Mouse (Mus musculus): Measurements from ENCODE around the gene Sytl3. TPM values are rescaled to one million over a fixed set of nuclear protein-coding genes. Genes with fewer than 3 reads are reported as not detected.

Sytl3 gene
- polyA plus RNA-seq, 1 experiment from 2014 or later: 2.5 TPM

- 47% methylated on average over 7 of the region's 7 CpGs for WGBS
- peaks cover 40% of the 10 kb centered on the region for H3K4me1 ChIP-seq (replicated peaks; ENCODE audit: insufficient read depth, low read length)
Measured at GRCm38 (mm10) chr17:6764227-6764593, 105.3 kb downstream of the Sytl3 start.

DNA sequence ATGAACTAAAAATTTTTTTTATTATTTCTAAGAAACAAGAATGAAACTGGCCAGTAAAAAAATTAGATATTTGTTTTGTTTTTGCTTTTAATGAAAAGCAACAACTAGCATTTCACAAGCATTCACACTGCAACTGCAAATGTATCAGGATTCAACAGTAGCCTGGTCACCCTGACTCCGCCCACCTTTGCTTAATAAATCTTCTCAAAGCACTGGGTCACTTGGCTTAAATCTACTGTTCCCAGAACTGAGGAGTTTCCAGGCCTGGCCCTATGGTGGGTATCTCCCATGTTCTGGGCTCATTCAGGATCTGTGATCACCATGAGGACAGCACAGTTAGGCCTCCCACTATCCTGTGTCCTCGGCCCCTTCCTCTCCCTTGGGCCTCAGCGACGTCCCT lies 105.8 kb downstream of the Sytl3 start:
- no peak for ATAC-seq (replicated peaks; ENCODE audit: low FRiP score, low read depth)
- Histone ChIP-seq H3K4me1 (replicated peaks; ENCODE audit: insufficient read depth, low read length) (peaks cover 45% of the 10 kb centered on the region), H3K4me2 (ENCODE audit: low read length) (no peak overlapping the region), H3K9ac (ENCODE audit: low read depth, low read length) (no peak overlapping the region), H3K4me3 (replicated peaks; ENCODE audit: low read depth, low read length) (no peak overlapping the region), H3K27ac (no peak overlapping the region), H3K36me3 (ENCODE audit: insufficient read depth, low read length) (no peaks in the 10 kb centered on the region), H3K9me3 (replicated peaks; ENCODE audit: low read length) (no peaks in the 10 kb centered on the region), H3K27me3 (ENCODE audit: insufficient read depth, low read length) (no peaks in the 10 kb centered on the region)
- 66% methylated on average over 4 of the region's 4 CpGs for WGBS
- DNase-seq (ENCODE audit: low spot score): peak; percentile 78
- no peak for TF ChIP-seq CTCF (IDR thresholded peaks at IDR 0.05; ENCODE audit: low read depth)

More at GRCm38 (mm10) chr17:6764227-6764593, 105.3 kb downstream of the Sytl3 start:
- Histone ChIP-seq H3K36me3 (ENCODE audit: insufficient read depth, low read length) (no peaks in the 10 kb centered on the region), H3K27ac (no peak overlapping the region), H3K4me2 (ENCODE audit: low read length) (no peak overlapping the region), H3K4me3 (replicated peaks; ENCODE audit: low read depth, low read length) (no peak overlapping the region), H3K9ac (ENCODE audit: low read depth, low read length) (no peak overlapping the region), H3K27me3 (ENCODE audit: insufficient read depth, low read length) (no peaks in the 10 kb centered on the region), H3K9me3 (replicated peaks; ENCODE audit: low read length) (no peaks in the 10 kb centered on the region)
- ATAC-seq (replicated peaks; ENCODE audit: low FRiP score, low read depth) (no peak), DNase-seq (ENCODE audit: low spot score) (no peak)
- no peak for TF ChIP-seq CTCF (IDR thresholded peaks at IDR 0.05; ENCODE audit: low read depth)

DNA sequence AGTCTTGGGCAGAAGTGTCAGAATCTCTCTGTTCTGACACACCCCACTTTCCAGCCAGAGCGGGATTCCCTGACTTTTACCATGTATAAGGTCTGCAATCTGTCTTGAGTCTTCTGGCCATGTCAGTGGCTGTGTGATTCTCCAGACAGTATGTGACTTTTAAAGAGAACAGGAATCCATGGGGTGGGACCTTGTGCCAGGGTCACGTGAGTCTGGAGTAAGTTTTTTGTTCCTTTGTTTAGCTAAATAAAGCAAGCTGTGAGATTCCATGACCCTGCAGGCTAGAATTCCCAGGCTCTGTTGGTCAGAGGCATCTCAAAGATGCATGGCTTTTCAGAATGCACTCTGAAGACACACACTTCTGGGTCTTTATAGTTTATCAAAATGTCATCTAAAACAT lies 107.0 kb downstream of the Sytl3 start:
- 55% methylated on average over 2 of the region's 2 CpGs for WGBS
- Histone ChIP-seq H3K9ac (ENCODE audit: low read depth, low read length) (no peak overlapping the region), H3K9me3 (replicated peaks; ENCODE audit: low read length) (no peaks in the 10 kb centered on the region), H3K27ac (peak overlapping the region; percentile 32; the same call in 1 of the 2 replicates), H3K4me1 (replicated peaks; ENCODE audit: insufficient read depth, low read length) (peaks cover 48% of the 10 kb centered on the region), H3K4me2 (ENCODE audit: low read length) (no peak overlapping the region), H3K27me3 (ENCODE audit: insufficient read depth, low read length) (no peaks in the 10 kb centered on the region), H3K36me3 (ENCODE audit: insufficient read depth, low read length) (no peaks in the 10 kb centered on the region), H3K4me3 (replicated peaks; ENCODE audit: low read depth, low read length) (no peak overlapping the region)
- TF ChIP-seq CTCF (IDR thresholded peaks at IDR 0.05; ENCODE audit: low read depth): no peak
- DNase-seq (ENCODE audit: low spot score) (no peak), ATAC-seq (replicated peaks; ENCODE audit: low FRiP score, low read depth) (no peak)

DNA sequence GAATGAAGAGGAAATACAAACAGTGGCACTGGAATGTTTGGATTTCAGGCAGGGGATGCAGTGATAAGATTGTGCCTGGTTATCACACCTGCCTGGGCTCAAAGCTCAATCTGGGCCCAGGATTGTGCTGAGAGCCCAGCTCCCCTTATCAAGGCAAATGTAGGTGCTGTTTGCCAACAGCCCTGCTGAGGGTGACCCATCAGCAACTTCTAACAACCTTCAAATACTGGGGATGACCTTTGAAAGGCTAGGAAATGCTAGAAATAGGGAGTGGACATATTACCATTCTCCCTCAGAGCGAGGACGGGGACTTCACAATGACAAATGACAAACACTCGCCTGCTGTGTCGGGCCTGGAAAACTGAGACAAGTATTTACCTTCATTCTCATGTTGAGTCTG lies 107.9 kb downstream of the Sytl3 start:
- H3K27me3 ChIP-seq (ENCODE audit: insufficient read depth, low read length): no peaks in the 10 kb centered on the region
- no peak for DNase-seq (ENCODE audit: low spot score)
- 67% methylated on average over 4 of the region's 4 CpGs for WGBS
- no peaks in the 10 kb centered on the region for H3K9me3 ChIP-seq (replicated peaks; ENCODE audit: low read length)
- no peak for ATAC-seq (replicated peaks; ENCODE audit: low FRiP score, low read depth)
- H3K4me2 ChIP-seq (ENCODE audit: low read length): no peak overlapping the region
- peaks cover 54% of the 10 kb centered on the region for H3K4me1 ChIP-seq (replicated peaks; ENCODE audit: insufficient read depth, low read length)
- no peak overlapping the region for H3K9ac ChIP-seq (ENCODE audit: low read depth, low read length)
- H3K27ac ChIP-seq: peak overlapping the region; percentile 32
- no peaks in the 10 kb centered on the region for H3K36me3 ChIP-seq (ENCODE audit: insufficient read depth, low read length)
- no peak overlapping the region for H3K4me3 ChIP-seq (replicated peaks; ENCODE audit: low read depth, low read length)
- TF ChIP-seq CTCF (IDR thresholded peaks at IDR 0.05; ENCODE audit: low read depth): no peak

- Histone ChIP-seq H3K4me1 (replicated peaks; ENCODE audit: insufficient read depth, low read length) (peaks cover 63% of the 10 kb centered on the region), H3K36me3 (ENCODE audit: insufficient read depth, low read length) (no peaks in the 10 kb centered on the region), H3K4me2 (ENCODE audit: low read length) (no peak overlapping the region), H3K27ac (peak overlapping the region; percentile 33), H3K4me3 (replicated peaks; ENCODE audit: low read depth, low read length) (no peak overlapping the region), H3K9ac (ENCODE audit: low read depth, low read length) (no peak overlapping the region), H3K9me3 (replicated peaks; ENCODE audit: low read length) (no peaks in the 10 kb centered on the region), H3K27me3 (ENCODE audit: insufficient read depth, low read length) (no peaks in the 10 kb centered on the region)
- DNase-seq (ENCODE audit: low spot score) (no peak), ATAC-seq (replicated peaks; ENCODE audit: low FRiP score, low read depth) (no peak)
- 53% methylated on average over 5 of the region's 5 CpGs for WGBS
- TF ChIP-seq CTCF (IDR thresholded peaks at IDR 0.05; ENCODE audit: low read depth): no peak
Measured at GRCm38 (mm10) chr17:6767771-6768170, 108.9 kb downstream of the Sytl3 start.

DNA sequence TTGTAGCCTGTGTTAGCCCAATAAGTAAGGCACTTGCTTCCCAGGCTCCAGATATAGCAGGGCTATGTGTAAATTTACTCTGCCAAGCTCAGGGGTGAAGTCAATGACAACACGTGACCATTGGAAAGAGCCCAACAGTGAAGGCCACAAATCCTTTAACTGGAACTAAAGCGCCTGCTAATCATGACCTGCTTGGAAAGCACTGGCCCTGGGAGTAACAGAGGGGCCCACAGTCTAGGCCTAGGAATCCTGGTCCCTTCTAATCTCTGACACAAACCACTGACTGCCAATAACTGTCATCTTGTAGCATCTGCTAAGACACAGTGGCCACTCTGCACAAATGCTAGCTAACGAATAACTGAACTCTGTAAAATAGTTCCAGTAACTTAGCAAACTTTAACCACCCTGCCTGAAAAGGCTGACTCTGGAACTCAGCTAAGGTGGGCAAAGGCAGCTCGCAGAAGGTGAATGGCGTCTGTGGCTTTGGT lies 109.5 kb downstream of the Sytl3 start:
- Histone ChIP-seq H3K9me3 (replicated peaks; ENCODE audit: low read length) (no peaks in the 10 kb centered on the region), H3K4me1 (replicated peaks; ENCODE audit: insufficient read depth, low read length) (peaks cover 68% of the 10 kb centered on the region), H3K9ac (ENCODE audit: low read depth, low read length) (no peak overlapping the region), H3K4me3 (replicated peaks; ENCODE audit: low read depth, low read length) (no peak overlapping the region), H3K27ac (peak overlapping the region; percentile 33), H3K27me3 (ENCODE audit: insufficient read depth, low read length) (no peaks in the 10 kb centered on the region), H3K4me2 (ENCODE audit: low read length) (no peak overlapping the region), H3K36me3 (ENCODE audit: insufficient read depth, low read length) (no peaks in the 10 kb centered on the region)
- TF ChIP-seq CTCF (IDR thresholded peaks at IDR 0.05; ENCODE audit: low read depth): no peak
- WGBS: 66% methylated on average over 5 of the region's 5 CpGs
- DNase-seq (ENCODE audit: low spot score) (no peak), ATAC-seq (replicated peaks; ENCODE audit: low FRiP score, low read depth) (no peak; the same call in 1 of the 2 replicates)

DNA sequence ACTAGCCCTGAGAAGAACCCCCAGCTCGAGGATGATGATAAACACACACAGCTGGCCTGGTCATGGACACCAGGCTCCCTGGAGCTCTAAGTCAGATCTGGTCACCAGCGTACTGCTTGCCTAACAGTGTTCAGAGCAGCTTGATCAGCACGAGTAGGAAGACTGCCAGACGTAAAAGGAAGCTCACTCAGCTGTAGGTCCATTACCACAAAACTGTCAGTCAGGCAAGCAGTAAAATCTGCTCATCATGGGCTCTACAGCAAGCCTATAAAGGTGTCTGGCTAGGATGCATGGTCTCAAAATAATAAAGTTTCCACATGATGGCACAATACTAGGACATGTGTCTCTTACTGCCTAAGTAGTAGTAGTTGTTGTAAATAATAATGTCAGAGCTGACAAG lies 110.7 kb downstream of the Sytl3 start:
- Histone ChIP-seq H3K4me2 (ENCODE audit: low read length) (no peak overlapping the region), H3K9me3 (replicated peaks; ENCODE audit: low read length) (no peaks in the 10 kb centered on the region), H3K4me1 (replicated peaks; ENCODE audit: insufficient read depth, low read length) (peaks cover 65% of the 10 kb centered on the region), H3K27me3 (ENCODE audit: insufficient read depth, low read length) (no peaks in the 10 kb centered on the region), H3K27ac (peak overlapping the region; percentile 33), H3K4me3 (replicated peaks; ENCODE audit: low read depth, low read length) (no peak overlapping the region), H3K9ac (ENCODE audit: low read depth, low read length) (no peak overlapping the region), H3K36me3 (ENCODE audit: insufficient read depth, low read length) (no peaks in the 10 kb centered on the region)
- TF ChIP-seq CTCF (IDR thresholded peaks at IDR 0.05; ENCODE audit: low read depth): no peak
- DNase-seq (ENCODE audit: low spot score) (no peak), ATAC-seq (replicated peaks; ENCODE audit: low FRiP score, low read depth) (no peak)
- WGBS: 15% methylated on average over 4 of the region's 4 CpGs
